Mouse (Mus musculus) ES-Bruce4 (cell line): Measurements from ENCODE around the gene Slc39a5.
A peak's percentile ranks its signal among the peaks of the same experiment; 100 is the strongest.

Source experiments
- CTCF ChIP-seq: IDR thresholded peaks from one replicate; pipeline ENCODE4 v1.8.1; 2011; ENCODE audit warnings: low read depth, low read length
- EP300 ChIP-seq: IDR thresholded peaks from 2 replicates; pipeline ENCODE4 v1.6.1; 2011; ENCODE audit warnings: low read depth, low read length; ENCODE audit not compliant: insufficient read depth

DNA sequence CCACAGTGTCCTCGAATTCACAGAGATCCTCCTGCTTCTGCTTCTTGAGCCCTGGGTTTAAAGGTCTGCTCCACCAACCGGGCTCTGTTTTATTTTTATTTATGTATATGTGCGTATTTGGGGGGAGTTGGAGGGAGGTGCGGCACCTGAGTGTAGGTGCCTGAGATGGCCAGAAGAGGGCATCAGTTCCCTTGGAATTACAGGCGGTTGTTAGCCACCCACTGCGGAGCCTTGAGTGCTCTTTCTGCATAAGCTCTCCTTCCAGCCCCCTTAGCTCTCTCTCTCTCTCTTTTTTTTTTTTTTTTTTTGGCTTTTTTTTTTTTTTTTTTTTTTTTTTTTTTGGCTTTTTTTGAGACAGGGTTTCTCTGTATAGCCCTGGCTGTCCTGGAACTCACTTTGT lies 26.6 kb downstream of the Slc39a5 start:
- TF ChIP-seq EP300, result 0 out of 2 replicates have a peak, but pooled peaks have one; percentile 60
- peak; percentile 83 for TF ChIP-seq CTCF
